ENCODE assay signal across 8 mouse cellular contexts in the genomic region with DNA sequence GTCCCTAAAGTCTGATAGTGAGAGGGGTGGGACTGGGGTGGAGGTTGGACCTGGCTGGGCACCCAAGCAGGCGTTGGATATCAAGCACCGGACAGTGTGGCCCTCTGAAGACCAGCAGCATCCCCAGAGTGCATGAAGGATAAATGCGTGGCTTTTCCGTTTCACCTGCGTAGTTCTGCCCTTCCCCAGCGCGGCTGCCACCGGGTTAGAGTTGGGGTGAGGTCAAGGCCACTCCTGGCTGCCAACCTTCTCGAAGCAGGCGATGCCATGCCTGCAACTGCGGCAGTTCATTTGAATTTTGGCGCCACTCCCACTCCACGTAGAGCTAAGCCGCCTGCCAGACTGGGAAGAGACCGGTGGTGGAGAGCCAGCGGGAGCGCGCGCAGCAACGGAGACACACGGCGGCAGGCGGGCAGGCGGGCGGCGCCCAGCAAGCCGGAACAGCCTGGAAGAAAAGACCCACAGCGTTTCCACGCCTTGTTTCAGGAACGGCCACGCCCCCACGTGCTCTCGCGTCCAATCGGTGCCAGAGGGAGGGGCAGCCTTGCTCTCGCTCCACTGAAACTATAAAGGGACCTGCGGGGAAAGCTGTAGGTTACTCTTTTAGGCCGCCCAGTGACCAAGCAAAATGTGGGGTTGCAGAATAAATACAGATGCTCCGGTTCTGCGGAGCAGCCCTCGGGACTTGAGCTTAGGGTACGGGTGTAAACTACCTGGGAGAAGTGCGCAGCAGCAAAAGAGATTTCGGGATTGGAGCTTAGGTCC. TPM values are rescaled to one million over a fixed set of nuclear protein-coding genes. Genes with fewer than 3 reads are reported as not detected.
DNase-seq lines count a peak whose midpoint lies in the region; ATAC-seq and TF ChIP-seq lines count a peak whose summit lies in the region.
"Not testable (repeated sequence)": the region's sequence is repeated elsewhere in the genome, so short reads cannot be mapped to it uniquely, and the experiment has no call there.

No protein-coding gene starts in this region.

- 64% methylated on average over 37 of the region's 44 CpGs for WGBS in hindbrain, postnatal 0 days
- 68% methylated on average over 35 of the region's 44 CpGs for WGBS in lung, postnatal 0 days

- TF ChIP-seq CTCF in hindbrain, postnatal 0 days (IDR thresholded peaks at IDR 0.05; ENCODE audit: low read depth); lung, postnatal 0 days (IDR thresholded peaks at IDR 0.05): not testable (repeated sequence)

- H3K27me3 ChIP-seq in hindbrain, postnatal 0 days (ENCODE audit: insufficient read depth, low read length); lung, postnatal 0 days (replicated peaks; ENCODE audit: insufficient read depth, low read length): not testable (repeated sequence)

- H3K27ac ChIP-seq in hindbrain, postnatal 0 days; lung, postnatal 0 days (ENCODE audit: low read length): not testable (repeated sequence)

- not testable (repeated sequence) for H3K36me3 ChIP-seq in hindbrain, postnatal 0 days (ENCODE audit: insufficient read depth, low read length); lung, postnatal 0 days (ENCODE audit: insufficient read depth, low read length)

- H3K4me3 ChIP-seq in hindbrain, postnatal 0 days (ENCODE audit: low read length); lung, postnatal 0 days (ENCODE audit: low read depth, low read length): not testable (repeated sequence)

- not testable (repeated sequence) for H3K9me3 ChIP-seq in hindbrain, postnatal 0 days (ENCODE audit: low read length); lung, postnatal 0 days (ENCODE audit: low read length)

- not testable (repeated sequence) for H3K4me1 ChIP-seq in hindbrain, postnatal 0 days (ENCODE audit: insufficient read depth, low read length); lung, postnatal 0 days (ENCODE audit: insufficient read depth, low read depth, low read length)

- not testable (repeated sequence) for H3K9ac ChIP-seq in hindbrain, postnatal 0 days (replicated peaks; ENCODE audit: low read length); lung, postnatal 0 days (replicated peaks; ENCODE audit: low read depth)

- ATAC-seq in hindbrain, postnatal 0 days = peak; percentile 98
- ATAC-seq in lung, postnatal 0 days = peak; percentile 98

- DNase-seq in adipocyte (ENCODE audit: low spot score) = peak; percentile 37
- peak; percentile 13 for DNase-seq in embryo, embryonic 11.5 days (ENCODE audit: low read depth, low spot score)
- peak; percentile 64 for DNase-seq in gastrocnemius, postnatal 25 days
- peak; percentile 72 for DNase-seq in hindbrain, postnatal 0 days (ENCODE audit: low spot score)
- DNase-seq in left cerebral cortex, adult 11 months (ENCODE audit: low spot score) = peak; percentile 46
- DNase-seq in lung, postnatal 0 days (ENCODE audit: low spot score) = peak; percentile 8
- peak; percentile 58 for DNase-seq in ovary, adult 18-20 months (ENCODE audit: low spot score)
- peak; percentile 44 for DNase-seq in thymus, postnatal 14 days

- not testable (repeated sequence) for H3K4me2 ChIP-seq in hindbrain, postnatal 0 days (ENCODE audit: low read depth, low read length); lung, postnatal 0 days (replicated peaks; ENCODE audit: low read depth, low read length)

- not testable (repeated sequence) for TF ChIP-seq EP300 in lung, postnatal 0 days (IDR thresholded peaks at IDR 0.05)

RNA-seq across cellular contexts. Expression of gene Trim43b, which starts 26.1 kb away (rescaled TPM):
- total RNA-seq in gastrocnemius, postnatal 25 days (2021) = not detected
- 0.07 TPM in 1 of 2 replicates, not detected in the other for total RNA-seq in hindbrain, postnatal 0 days (2014; rRNA removed)
- not detected in 2 replicates for polyA plus RNA-seq in hindbrain, postnatal 0 days (2015; fragmentation: Nextera tagmentation; extraction: Ambion mirVana)
- polyA plus RNA-seq in lung, postnatal 0 days (2015; fragmentation: Nextera tagmentation; extraction: Ambion mirVana) = not detected in 2 replicates

Comparison
In these comparisons a context has a peak if more than half of its experiments do, and no peak if none do; other contexts are left out.
1. DNase-seq: peak in every context shown above with its lines; median percentile 72 in hindbrain, postnatal 0 days; 64 in gastrocnemius, postnatal 25 days; 58 in ovary, adult 18-20 months; 46 in left cerebral cortex, adult 11 months; 44 in thymus, postnatal 14 days; 37 in adipocyte; 13 in embryo, embryonic 11.5 days; 8 in lung, postnatal 0 days.